Mouse (Mus musculus): ENCODE data around the gene Kcnh3. TPM values are rescaled to one million over a fixed set of nuclear protein-coding genes. Genes with fewer than 3 reads are reported as not detected.
A peak's percentile ranks its signal among the peaks of the same experiment; 100 is the strongest.
"Not testable (repeated sequence)": the region's sequence is repeated elsewhere in the genome, so short reads cannot be mapped to it uniquely, and the experiment has no call there.

Gene Kcnh3
- polyA plus RNA-seq, 1 experiment from 2014 or later: 0.82 TPM

DNA sequence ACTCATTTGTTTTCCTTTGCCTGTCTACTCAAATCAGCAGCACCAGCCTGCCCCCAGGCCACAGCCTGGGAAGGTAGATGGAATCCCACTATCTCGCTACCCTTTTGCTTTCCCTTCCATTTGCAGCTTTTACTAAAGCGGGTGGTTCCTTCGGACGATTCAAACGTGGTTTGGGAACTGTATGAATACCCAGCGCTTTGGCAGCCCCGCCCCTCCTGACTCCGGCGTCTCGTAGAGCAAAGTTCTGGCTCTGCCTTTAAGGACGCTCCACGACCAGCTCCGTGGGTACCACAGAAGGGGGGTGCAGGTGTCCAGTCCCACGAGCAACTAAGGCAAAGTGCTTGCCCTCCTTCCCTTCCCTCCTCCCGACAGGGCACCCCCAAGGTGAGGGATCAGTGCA lies 26.4 kb downstream of the Kcnh3 start:
- H3K4me3 ChIP-seq (ENCODE audit: low read length): peak overlapping the region; percentile 77
- not testable (repeated sequence) for H3K4me1 ChIP-seq (replicated peaks; ENCODE audit: control insufficient read depth, insufficient read depth, low read length); H3K9me3 ChIP-seq (ENCODE audit: control insufficient read depth, low read length); H3K27me3 ChIP-seq (ENCODE audit: control insufficient read depth, insufficient read depth, low read depth, low read length); H3K27ac ChIP-seq (ENCODE audit: low read length)
- H3K9ac ChIP-seq (ENCODE audit: low read length): peak overlapping the region; percentile 81
- peak; percentile 7; the same call in 1 of the 2 replicates for ATAC-seq (ENCODE audit: low read depth)
- H3K36me3 ChIP-seq (ENCODE audit: control insufficient read depth, insufficient read depth, low read length): peaks cover 12% of the 10 kb centered on the region
- peak overlapping the region; percentile 53 for H3K4me2 ChIP-seq (ENCODE audit: low read depth, low read length)
- 1% methylated on average over 14 of the region's 15 CpGs for WGBS

- under 1% methylated on average over 52 of the region's 52 CpGs for WGBS
- H3K9ac ChIP-seq (ENCODE audit: low read length): peak within 1 kb of the TSS; percentile 81
These were observed 27.1 kb downstream of the Kcnh3 start, which contains the start of gene Mcrs1 for GRCm38 (mm10) chr15:99251626-99252380. Gene Mcrs1, minus strand, starts transcription at chr15:99251961.

DNA sequence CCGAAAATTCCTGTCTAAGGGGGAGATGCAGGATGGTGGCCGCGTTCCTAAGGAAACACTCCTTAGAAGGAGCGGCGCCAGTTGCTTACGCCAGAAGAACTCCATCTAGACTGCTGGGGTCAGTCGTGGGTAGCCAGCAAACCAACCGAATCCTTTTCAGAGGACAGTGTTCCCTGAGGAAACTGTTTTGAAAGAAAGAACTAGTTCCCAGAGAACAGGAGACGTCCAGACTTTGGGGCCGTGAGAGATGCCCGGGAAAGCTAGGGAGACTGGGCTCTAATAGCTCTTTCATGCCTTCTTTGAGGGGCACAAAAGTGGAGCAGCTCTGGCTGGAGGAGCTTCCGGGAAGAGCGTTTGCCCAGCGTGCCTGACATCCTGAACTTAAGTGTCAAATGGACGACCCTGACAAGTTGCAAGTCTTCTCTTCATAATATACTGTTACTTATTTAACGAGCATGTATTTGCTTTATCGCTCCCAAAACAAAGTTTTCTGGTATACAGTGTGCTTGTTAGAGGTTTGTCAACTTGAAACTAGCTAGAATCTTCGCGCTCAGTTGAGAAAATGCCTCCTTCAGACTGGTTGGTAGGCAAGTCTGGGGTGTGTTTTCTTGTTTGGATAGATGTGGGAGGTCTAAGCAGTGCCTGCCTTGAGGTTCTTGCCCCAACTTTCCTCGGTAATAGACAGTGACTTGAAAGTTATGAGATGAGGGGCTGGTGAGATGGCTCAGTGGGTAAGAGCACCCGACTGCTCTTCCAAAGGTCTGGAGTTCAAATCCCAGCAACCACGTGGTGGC lies 27.9 kb downstream of the Kcnh3 start:
- ATAC-seq (ENCODE audit: low read depth): peak; percentile 73

More at GRCm38 (mm10) chr15:99251626-99252380, 27.1 kb downstream of the Kcnh3 start, which contains the start of gene Mcrs1:
- H3K9me3 ChIP-seq (ENCODE audit: control insufficient read depth, low read length): no peaks in the 10 kb centered on the region
- peak within 1 kb of the TSS; percentile 53 for H3K4me2 ChIP-seq (ENCODE audit: low read depth, low read length)
- peak within 1 kb of the TSS; percentile 90 for H3K27ac ChIP-seq (ENCODE audit: low read length)
- peak within 1 kb of the TSS; percentile 77 for H3K4me3 ChIP-seq (ENCODE audit: low read length)
- H3K36me3 ChIP-seq (ENCODE audit: control insufficient read depth, insufficient read depth, low read length): peaks cover 12% of the 10 kb centered on the region
- peak; percentile 97 for ATAC-seq (ENCODE audit: low read depth)
- peaks cover 5% of the 10 kb centered on the region; the same call in 1 of the 2 replicates for H3K4me1 ChIP-seq (replicated peaks; ENCODE audit: control insufficient read depth, insufficient read depth, low read length)
- H3K27me3 ChIP-seq (ENCODE audit: control insufficient read depth, insufficient read depth, low read depth, low read length): no peaks in the 10 kb centered on the region

GRCm38 (mm10) chr15:99253175-99253479 lies 28.5 kb downstream of the Kcnh3 start:
- not testable (repeated sequence) for H3K4me3 ChIP-seq (ENCODE audit: low read length); H3K36me3 ChIP-seq (ENCODE audit: control insufficient read depth, insufficient read depth, low read length)

More for the DNA sequence above, 27.9 kb downstream of the Kcnh3 start:
- H3K4me2 ChIP-seq (ENCODE audit: low read depth, low read length): peak overlapping the region; percentile 53
- no peaks in the 10 kb centered on the region for H3K9me3 ChIP-seq (ENCODE audit: control insufficient read depth, low read length)
- H3K36me3 ChIP-seq (ENCODE audit: control insufficient read depth, insufficient read depth, low read length): peaks cover 9% of the 10 kb centered on the region
- no peaks in the 10 kb centered on the region for H3K27me3 ChIP-seq (ENCODE audit: control insufficient read depth, insufficient read depth, low read depth, low read length)
- H3K4me1 ChIP-seq (replicated peaks; ENCODE audit: control insufficient read depth, insufficient read depth, low read length): peaks cover 5% of the 10 kb centered on the region; the same call in 1 of the 2 replicates
- H3K4me3 ChIP-seq (ENCODE audit: low read length): peak overlapping the region; percentile 77
- H3K27ac ChIP-seq (ENCODE audit: low read length): peak overlapping the region; percentile 90
- peak overlapping the region; percentile 81 for H3K9ac ChIP-seq (ENCODE audit: low read length)
- 2% methylated on average over 22 of the region's 22 CpGs for WGBS

GRCm38 (mm10) chr15:99253772-99254171 lies 29.1 kb downstream of the Kcnh3 start:
- Histone ChIP-seq H3K36me3 (ENCODE audit: control insufficient read depth, insufficient read depth, low read length) (no peaks in the 10 kb centered on the region), H3K4me1 (replicated peaks; ENCODE audit: control insufficient read depth, insufficient read depth, low read length) (peaks cover 5% of the 10 kb centered on the region; the same call in 1 of the 2 replicates), H3K9ac (ENCODE audit: low read length) (no peak overlapping the region), H3K4me3 (ENCODE audit: low read length) (no peak overlapping the region), H3K27me3 (ENCODE audit: control insufficient read depth, insufficient read depth, low read depth, low read length) (no peaks in the 10 kb centered on the region), H3K27ac (ENCODE audit: low read length) (no peak overlapping the region), H3K9me3 (ENCODE audit: control insufficient read depth, low read length) (no peaks in the 10 kb centered on the region), H3K4me2 (ENCODE audit: low read depth, low read length) (no peak overlapping the region)
- WGBS: 95% methylated on average over 6 of the region's 6 CpGs
- no peak for ATAC-seq (ENCODE audit: low read depth)

More at GRCm38 (mm10) chr15:99253175-99253479, 28.5 kb downstream of the Kcnh3 start:
- WGBS: 40% methylated on average over 2 of the region's 2 CpGs
- peak overlapping the region; percentile 90 for H3K27ac ChIP-seq (ENCODE audit: low read length)
- H3K4me2 ChIP-seq (ENCODE audit: low read depth, low read length): peak overlapping the region; percentile 53
- not testable (repeated sequence) for H3K9ac ChIP-seq (ENCODE audit: low read length); H3K27me3 ChIP-seq (ENCODE audit: control insufficient read depth, insufficient read depth, low read depth, low read length); H3K4me1 ChIP-seq (replicated peaks; ENCODE audit: control insufficient read depth, insufficient read depth, low read length); ATAC-seq (ENCODE audit: low read depth); H3K9me3 ChIP-seq (ENCODE audit: control insufficient read depth, low read length)

DNA sequence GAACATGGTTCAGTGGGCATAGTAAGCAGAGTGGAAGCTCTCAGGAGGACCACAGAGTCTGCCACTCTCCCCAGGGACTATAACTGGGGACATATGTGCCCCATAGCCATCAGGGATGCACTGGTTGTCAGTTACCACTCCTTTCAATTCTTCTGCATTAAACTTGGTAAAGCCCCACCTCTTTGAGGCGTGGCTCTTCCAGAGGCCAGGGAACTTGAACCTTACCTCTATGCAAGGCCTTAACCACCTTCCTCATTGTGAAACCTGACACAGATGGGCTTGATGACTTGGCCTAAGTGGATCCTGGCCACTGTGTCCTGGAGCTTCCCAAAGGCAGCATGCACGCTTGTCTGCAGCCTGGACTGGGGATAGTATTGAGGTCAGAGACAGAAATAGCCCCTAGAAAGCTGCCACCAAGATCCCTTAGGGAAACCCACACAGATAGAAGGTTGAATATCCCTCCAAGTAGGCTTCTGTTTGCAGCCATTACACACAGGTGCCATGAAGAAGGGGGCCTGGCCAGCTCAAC lies 29.9 kb downstream of the Kcnh3 start:
- H3K4me3 ChIP-seq (ENCODE audit: low read length): no peak overlapping the region
- no peaks in the 10 kb centered on the region for H3K9me3 ChIP-seq (ENCODE audit: control insufficient read depth, low read length)
- no peaks in the 10 kb centered on the region for H3K27me3 ChIP-seq (ENCODE audit: control insufficient read depth, insufficient read depth, low read depth, low read length)
- no peak overlapping the region for H3K27ac ChIP-seq (ENCODE audit: low read length)
- H3K4me2 ChIP-seq (ENCODE audit: low read depth, low read length): no peak overlapping the region
- no peak for ATAC-seq (ENCODE audit: low read depth)
- no peaks in the 10 kb centered on the region for H3K36me3 ChIP-seq (ENCODE audit: control insufficient read depth, insufficient read depth, low read length)
- no peak overlapping the region for H3K9ac ChIP-seq (ENCODE audit: low read length)
- 85% methylated on average over 2 of the region's 2 CpGs for WGBS
- peaks cover 9% of the 10 kb centered on the region; the same call in 1 of the 2 replicates for H3K4me1 ChIP-seq (replicated peaks; ENCODE audit: control insufficient read depth, insufficient read depth, low read length)

GRCm38 (mm10) chr15:99255241-99255749 lies 30.6 kb downstream of the Kcnh3 start:
- Histone ChIP-seq H3K27ac (ENCODE audit: low read length) (no peak overlapping the region), H3K4me3 (ENCODE audit: low read length) (no peak overlapping the region), H3K27me3 (ENCODE audit: control insufficient read depth, insufficient read depth, low read depth, low read length) (no peaks in the 10 kb centered on the region), H3K36me3 (ENCODE audit: control insufficient read depth, insufficient read depth, low read length) (no peaks in the 10 kb centered on the region), H3K9ac (ENCODE audit: low read length) (no peak overlapping the region), H3K4me1 (replicated peaks; ENCODE audit: control insufficient read depth, insufficient read depth, low read length) (peaks cover 12% of the 10 kb centered on the region; the same call in 1 of the 2 replicates), H3K9me3 (ENCODE audit: control insufficient read depth, low read length) (no peaks in the 10 kb centered on the region), H3K4me2 (ENCODE audit: low read depth, low read length) (no peak overlapping the region)
- ATAC-seq (ENCODE audit: low read depth): no peak
- WGBS: 80% methylated on average over 6 of the region's 6 CpGs

DNA sequence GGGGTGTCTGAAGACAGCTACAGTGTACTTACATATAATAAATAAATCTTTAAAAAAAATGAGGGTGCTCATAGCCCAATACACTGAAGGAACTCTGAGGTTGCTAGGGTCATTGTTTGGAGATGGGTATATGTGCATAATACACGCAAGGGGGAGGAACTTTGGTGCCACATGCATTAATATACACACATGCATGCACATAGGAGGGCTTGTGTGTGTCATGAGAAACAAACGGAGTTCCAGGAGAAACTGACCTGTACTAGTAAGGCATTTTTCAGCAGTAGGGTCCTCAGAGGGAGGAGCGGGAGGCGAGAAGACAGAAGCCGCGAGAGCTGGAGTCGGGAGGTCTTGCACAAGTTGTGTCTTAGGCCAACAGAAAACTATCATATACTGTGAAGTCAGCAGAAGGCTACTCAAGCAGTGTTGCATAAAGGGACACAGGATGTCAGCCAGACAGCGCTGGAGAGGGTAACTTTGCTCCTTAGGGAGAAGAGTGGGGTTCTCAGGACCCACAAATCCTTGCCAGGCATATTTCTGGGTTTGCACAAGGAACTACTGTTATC lies 34.6 kb downstream of the Kcnh3 start:
- Histone ChIP-seq H3K4me3 (ENCODE audit: low read length) (peak overlapping the region; percentile 30), H3K27ac (ENCODE audit: low read length) (peak overlapping the region; percentile 88), H3K4me2 (ENCODE audit: low read depth, low read length) (peak overlapping the region; percentile 59), H3K9me3 (ENCODE audit: control insufficient read depth, low read length) (no peaks in the 10 kb centered on the region), H3K36me3 (ENCODE audit: control insufficient read depth, insufficient read depth, low read length) (no peaks in the 10 kb centered on the region), H3K4me1 (replicated peaks; ENCODE audit: control insufficient read depth, insufficient read depth, low read length) (peaks cover 8% of the 10 kb centered on the region; the same call in 1 of the 2 replicates), H3K27me3 (ENCODE audit: control insufficient read depth, insufficient read depth, low read depth, low read length) (no peaks in the 10 kb centered on the region), H3K9ac (ENCODE audit: low read length) (peak overlapping the region; percentile 40; the same call in 1 of the 2 replicates)
- peak; percentile 93 for ATAC-seq (ENCODE audit: low read depth)
- 44% methylated on average over 8 of the region's 8 CpGs for WGBS

Measured in lung, embryonic 16.5 days (tissue).